Mouse (Mus musculus): ENCODE results near the gene Rnase9.
"Not testable (repeated sequence)": the region's sequence is repeated elsewhere in the genome, so short reads cannot be mapped to it uniquely, and the experiment has no call there.

Rnase9 gene

DNA sequence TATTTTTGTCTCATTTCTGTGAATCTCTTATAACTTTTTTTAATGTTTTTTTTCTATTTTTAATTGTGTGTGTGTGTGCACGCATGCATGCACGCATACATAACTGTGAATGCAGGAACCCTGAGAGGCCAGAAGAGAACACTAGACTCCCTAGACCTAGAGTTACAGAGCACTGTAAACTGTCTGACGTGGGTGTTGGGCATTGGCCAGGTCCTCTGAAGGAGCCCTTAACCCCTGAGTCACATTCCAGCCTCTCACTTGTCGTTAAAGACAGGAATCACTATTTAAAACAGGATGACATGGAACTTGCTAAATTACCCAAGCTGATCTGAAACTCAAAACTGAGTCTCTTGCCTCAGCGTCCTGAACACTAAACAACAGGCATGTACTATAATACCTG is 10.3 kb upstream of the Rnase9 start:
- intact Hi-C loops (cut with DNase I) = no loop called here

DNA sequence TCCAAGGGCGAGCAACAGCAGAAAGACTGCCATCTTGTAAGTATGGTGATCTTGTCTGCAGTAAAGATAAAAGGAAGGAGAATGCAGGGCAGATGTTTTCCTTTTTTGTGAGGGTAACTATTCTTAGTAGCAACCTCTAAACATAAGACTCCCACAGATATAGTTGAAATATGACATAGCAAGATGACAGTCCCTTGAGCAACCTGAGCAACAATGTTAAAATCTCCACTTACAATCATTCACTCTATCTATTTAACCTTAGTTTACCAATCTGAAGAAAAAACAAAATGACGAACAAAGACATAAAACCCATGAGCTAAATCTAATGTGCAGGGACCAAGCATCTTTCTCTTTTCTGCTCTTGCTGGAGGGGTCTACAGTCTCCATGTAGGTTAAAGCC is 8.4 kb upstream of the Rnase9 start, which contains the start of gene Rnase11:
TSS of gene Rnase11 (minus strand) at position 101 of the 400 bp plus-strand sequence.
- intact Hi-C loops (cut with DNase I) = no loop called here

DNA sequence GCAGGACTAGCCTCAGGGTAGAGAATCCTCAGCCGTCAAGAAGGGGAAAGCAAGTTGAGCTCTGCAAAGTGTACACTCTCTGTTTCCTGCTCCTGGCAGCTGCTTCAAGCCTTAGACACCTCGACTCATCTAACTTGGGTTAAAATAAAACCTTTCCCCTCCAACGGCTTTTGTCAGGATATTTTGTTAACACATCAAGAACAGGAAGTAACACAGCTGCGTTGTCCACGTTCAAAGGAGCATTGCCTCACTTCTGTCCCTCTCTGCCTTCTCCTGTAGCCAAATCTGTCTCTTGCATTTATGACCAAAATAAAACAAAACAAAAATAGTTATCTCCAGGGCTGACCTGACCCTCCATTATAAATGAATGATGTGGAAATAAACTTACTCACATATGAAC is 6.2 kb upstream of the Rnase9 start:
- intact Hi-C loops (cut with DNase I) = no loop called here

DNA sequence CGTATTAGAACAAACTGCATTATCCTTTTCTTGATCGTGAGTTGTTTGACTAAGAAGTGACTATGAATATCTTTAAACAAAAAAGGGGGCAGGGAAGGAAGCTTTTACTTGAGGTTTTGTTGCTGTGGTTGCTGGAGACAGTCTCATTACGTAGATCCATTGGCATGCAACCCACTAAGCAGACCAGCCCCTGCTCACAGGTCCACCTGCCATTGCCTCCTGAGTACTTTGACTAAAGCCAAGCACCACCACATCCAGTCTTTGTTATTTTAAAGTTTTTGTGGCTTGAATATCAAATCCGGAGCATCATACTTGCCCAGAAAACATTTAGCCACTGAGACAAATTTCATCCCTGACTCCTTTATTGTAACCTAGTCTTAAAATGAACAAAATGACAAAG is 5.5 kb downstream of the Rnase9 start:
- intact Hi-C loops (cut with DNase I) = no loop called here

DNA sequence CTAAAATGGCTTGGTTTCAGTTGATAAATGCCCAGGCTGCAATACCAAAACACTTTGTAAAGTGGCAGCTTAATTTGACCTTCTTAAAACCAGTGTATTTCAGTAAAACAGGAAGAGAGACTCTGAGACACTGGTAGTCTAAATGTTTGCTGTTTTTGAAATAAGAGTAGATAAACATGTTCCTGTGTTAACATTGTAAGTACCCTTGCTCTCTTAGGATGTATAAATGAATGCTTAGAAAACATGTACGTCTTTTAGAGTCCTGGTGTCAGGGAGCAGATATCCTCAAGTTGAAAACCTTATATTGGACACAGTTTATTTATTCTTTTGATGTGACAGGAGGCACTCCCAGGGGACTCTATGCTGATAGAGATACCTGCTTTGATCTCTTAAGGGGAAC is 6.5 kb downstream of the Rnase9 start:
- intact Hi-C loops (cut with DNase I) = no loop called here

DNA sequence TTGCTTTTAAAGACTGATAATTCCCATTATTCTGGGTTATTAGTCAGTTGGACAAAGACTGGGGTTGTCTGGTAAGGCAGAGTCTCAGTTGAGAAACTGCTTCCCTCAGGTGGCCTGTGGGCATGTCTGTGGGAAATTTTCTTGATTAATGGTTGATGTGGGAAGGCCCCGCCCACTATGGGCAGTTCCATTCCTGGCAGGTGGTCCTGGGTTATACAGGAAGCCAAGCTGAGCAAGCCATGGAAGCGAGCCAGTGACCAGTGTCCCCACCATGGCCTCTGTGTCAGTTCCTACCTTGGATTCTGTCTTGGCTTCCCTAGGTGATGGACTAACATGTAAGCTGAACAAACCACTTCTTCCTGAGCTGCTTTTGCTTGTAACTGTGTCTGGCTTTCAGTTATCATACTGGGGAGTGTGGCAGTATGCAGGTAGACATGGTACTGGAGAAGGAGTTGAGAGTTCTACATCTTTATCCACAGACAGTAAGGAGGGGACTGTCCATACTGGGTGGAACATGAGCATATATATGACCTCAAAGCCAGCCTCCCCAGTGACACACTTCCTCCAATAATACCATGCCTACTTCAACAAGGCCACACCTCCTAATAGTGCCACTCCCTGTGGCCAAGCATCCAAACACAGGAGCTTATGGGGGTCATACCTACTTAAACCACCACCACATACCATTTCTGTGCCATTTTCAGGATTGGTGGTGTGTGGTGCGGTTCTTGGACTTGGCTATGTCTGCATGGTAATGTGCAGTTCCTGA is 14.1 kb downstream of the Rnase9 start:
- intact Hi-C loops (cut with DNase I) = loop anchor here (5.0 kb wide), 1 partner anchor 75 kb away; no protein-coding TSS in a partner anchor

DNA sequence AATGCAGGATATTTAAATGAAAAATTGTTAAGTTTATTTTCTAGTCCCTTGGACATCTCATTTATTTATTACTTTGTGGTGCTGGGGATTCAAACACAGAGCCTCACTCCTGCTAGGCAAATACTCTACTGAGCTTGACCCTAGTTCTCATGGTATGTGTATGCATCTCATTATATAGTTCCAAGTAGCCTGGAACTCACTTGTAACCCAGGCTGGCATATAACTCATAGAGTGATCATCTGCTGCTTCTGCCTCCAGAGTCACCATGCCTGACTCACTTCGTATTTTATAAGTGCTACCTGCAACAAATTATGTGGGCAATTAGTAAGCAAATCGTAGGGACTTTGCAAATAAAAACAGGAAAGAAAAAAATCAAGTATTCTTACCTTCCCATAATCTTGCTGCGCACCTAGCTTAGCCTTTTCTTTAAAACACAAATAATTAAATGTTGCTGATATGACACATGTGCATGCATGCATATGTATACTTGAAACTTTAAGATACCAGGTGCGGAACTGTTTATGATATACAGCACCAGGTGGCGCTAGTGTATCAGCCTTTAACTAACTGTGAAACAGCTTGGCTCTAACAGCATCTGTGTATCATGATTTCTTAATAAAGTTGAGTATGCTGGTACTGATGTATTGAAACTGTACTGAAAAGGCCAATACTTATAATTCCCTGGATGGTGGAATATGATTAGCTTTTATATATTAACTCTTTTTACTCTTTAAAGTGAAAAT is 15.1 kb downstream of the Rnase9 start:
- intact Hi-C loops (cut with DNase I) = loop anchor here (1.0 to 5.0 kb wide), 2 partner anchors 37 to 76 kb away; no protein-coding TSS in a partner anchor

DNA sequence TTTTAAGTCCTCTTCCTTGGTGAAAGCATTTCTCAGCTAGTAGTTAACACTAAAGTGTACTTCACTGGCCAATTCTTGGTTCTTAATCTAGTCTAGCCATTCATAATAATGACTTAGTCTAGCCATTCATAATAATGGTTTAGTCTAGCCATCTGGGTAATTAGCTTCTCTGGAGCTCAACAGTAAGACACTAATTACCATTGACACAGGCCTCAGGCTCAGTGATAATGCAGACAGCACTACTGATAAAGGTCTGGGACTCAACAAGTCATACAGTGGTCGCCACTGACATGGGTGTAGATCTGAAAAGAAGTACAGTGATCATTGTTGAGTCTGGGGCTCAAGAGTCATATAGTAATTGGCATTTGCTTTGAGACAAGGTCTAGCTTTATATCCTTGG is 16.8 kb downstream of the Rnase9 start:
- intact Hi-C loops (cut with DNase I) = loop anchor here (5.0 kb wide), 1 partner anchor 77 kb away; no protein-coding TSS in a partner anchor

DNA sequence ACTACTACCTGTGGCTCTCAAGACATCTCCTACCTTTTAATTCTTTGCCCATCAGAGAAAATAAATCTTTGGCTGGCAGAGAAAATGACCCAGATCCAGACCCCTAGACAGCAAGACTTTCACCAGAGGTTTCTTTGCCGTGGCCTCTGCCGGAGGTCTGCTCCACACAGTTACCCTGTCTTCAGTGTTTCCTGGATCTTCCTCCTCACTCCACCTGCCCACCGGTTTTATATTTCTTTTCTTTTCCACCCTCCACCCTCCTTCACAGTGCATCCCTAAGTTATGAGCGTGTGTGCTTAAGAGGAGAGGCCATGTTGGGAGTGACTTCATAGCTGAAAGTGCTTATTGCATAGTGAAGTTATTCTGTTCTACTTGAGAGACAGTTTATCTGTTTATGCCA is 18.2 kb downstream of the Rnase9 start:
- intact Hi-C loops (cut with DNase I) = no loop called here

DNA sequence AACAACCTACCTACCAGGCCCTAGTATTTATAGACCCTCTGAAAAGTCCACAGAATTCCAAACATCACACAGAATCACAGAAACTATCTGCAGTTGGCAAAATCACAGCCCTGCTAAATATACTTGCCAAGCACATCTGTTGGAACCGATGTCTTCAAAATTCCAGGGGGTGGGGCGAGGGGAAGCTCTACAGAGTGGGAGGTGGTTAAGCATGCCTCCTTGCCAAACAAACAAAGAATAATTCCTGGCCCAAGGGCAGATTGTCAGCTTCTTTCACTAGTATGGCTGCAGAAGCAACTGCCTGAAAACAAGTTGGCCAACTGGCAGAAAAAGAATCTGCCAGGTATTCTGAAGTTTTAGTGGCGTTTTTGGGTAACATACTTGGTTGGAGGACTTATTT is 24.4 kb downstream of the Rnase9 start:
- intact Hi-C loops (cut with DNase I) = no loop called here

DNA sequence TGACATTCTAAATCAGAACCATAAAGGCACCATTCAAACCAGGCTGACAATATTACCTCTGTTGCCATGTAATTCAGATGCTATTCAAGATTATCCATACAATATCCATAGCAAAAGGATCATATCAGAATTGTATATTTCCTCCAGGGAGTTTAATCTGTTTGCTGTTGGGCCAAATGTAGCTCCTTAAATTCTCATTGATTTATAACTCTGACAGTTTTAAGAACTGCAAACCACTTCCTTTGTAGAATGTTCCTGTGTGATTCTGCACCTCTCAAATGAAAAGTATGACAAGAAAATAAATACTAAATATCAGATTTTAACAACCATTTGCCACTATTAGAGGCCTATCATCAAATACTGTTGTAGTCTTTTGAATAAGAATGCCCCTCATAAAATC is 25.9 kb downstream of the Rnase9 start:
- intact Hi-C loops (cut with DNase I) = no loop called here

DNA sequence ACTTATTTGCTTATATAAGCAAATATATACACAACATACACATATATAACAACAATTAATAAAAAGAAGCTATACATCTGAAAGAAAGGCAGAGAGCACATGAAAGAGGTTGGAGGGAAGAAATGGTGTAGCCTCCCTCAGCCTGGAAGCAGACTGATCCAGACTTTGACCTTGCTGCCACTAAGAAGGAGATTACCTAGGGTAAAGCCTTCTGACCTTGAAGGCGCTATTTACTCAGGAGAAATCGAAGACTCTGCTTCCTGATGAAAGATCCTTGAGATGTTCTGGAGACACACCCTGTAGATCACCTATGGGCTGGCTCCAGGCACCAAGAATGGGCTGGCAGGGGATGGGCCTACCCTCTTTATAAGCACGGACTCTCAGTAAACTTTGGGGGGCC is 26.9 kb downstream of the Rnase9 start:
- intact Hi-C loops (cut with DNase I) = not testable (repeated sequence)

DNA sequence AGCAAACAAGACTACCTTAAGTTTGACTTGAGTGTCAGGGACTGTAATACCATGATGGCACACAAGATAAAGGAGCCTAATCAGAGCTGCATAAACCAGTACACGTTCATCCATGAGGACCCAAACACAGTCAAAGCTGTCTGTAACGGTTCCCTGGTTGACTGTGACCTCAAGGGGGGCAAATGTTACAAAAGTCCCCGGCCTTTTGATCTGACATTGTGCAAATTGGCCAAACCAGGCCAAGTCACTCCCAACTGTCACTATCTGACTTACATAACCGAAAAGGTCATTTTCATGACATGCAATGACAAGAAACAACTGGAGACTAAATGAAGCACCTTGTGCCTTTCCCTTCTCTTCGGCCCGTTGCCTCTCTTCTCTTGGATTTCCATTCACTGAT is 32.1 kb downstream of the Rnase9 start:
- intact Hi-C loops (cut with DNase I) = no loop called here

DNA sequence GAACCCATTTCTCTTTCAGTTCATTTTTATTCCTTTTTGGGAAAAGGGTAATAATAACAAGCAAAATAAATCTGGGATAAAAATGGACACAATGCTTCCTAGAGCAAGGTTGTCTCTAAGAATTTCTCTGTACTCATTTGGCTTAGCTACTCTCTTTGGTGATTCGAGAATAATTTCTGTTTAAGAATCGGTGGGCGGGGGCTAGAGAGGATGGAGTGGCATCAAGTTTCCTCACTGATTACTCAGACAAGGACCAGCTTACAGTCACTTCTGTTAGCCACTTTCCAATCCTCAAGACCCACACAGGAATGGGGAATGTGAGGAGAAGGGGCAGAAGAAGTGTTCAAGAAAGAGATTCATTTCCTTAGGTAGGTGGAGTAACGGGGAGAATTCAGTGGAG is 32.9 kb downstream of the Rnase9 start:
- intact Hi-C loops (cut with DNase I) = no loop called here

DNA sequence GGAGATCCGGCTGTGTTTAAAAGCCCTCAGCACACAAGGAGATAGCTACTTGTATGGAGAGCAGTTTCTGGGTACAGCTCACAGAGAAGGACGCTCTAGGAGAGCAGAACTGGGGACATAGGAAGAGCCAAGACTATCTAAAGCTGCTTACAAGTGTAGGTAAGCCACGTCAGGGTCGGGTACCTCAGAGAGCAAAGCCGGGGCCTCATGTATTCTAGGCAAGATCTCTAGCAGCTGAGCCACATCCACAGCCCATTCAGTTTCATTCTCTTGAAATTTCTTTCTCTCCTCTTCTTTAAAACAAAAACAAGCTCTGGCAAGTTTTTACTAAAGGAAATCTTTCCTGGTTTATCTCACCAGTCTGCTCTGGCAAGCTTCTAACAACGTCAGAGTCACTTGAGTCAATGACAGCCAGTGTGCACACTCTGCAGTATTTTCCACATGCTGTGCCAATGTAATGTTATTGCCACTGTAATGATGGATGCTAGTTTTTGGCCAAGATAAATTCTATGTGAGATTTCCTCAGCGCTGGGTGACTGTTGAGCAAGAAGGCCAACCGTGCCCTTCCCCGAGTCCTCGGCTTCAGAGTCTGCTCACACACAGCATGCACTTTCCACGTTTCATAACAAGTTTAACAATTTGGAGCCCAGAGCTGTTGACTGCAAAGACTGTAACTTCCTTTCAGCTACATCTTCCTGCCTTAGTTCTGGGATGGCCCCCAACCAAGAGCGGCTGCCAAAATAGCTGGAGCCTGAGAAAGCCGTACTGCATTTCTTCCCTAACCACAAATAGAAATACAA is 33.6 kb downstream of the Rnase9 start:
- intact Hi-C loops (cut with DNase I) = no loop called here

DNA sequence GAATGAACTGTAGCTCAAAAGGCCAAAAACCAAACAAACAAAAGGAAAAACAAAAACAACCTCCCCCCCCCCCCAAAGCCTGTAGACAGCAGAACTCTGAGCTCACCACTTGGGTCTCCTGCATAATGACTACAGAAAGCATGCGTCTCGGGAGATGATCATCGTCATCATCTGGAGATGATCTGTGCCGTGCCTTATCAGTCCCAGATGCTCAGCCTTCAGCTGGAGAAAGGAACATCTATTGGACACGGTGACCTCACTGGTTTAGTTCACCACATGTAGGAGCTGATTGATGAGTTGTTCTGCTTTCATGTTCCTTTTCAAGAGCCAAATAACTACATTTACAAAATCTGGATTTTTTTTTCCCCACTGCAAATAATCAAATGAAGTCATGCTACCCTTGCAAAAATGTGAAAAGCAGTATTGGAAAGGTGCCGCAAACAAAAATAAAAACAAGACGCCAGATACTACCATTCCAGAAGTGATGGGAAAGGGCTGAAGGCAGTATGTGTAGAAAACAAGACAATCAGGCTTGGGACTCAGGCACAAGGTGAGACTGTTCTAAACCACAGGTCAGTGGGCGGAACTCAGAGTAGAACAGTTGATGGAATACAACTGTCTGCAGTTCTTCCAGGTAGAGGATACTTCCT is 34.4 kb downstream of the Rnase9 start, which contains the start of gene Rnase10:
TSS of gene Rnase10 (plus strand) at position 600 of the 650 bp plus-strand sequence.
- intact Hi-C loops (cut with DNase I) = no loop called here

DNA sequence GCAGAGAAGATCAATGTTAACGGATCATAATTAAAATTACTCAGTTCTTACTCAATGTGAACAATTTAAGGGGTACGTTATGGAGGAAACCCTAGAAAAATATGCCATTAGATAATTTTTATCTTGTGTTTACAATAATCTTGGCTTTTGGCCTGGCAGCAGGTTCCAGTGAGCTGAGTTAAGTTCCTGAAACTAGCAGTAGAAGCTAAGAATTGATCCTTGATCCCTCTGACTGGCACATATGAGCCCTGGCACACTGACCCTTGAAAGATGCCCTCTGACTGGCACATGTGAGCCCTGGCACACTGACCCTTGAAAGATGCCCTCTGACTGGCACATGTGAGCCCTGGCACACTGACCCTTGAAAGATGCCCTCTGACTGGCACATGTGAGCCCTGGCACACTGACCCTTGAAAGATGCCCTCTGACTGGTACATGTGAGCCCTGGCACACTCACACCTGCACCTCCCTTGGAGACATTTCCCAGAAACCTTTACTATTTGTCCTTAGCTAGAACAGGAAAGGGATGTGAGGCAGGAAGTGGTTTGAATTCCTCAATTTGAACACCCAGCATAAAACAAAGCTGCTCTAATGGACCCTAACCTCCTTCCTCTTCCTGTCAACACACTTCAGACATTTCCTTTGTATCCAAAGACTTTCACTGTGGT is 43.5 kb downstream of the Rnase9 start:
- intact Hi-C loops (cut with DNase I) = no loop called here

DNA sequence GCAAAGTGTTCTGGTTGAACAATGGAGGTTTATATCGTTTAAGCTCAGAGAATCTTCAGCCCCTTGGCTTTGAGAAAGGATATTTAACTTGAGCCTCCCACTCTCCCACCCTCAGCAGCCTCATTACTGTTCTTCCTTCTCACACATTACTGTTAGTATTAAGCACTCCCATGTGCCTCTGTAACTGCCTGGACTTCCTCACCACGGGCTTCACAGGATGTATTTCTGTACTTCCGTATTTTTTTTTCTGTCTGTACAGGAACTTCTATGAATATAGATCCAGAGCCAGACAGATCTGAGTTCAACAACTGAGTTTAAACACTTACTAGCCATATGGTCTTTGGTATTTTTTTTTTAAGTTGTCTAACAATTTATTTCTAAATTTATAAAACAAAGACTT is 44.6 kb downstream of the Rnase9 start:
- intact Hi-C loops (cut with DNase I) = no loop called here

DNA sequence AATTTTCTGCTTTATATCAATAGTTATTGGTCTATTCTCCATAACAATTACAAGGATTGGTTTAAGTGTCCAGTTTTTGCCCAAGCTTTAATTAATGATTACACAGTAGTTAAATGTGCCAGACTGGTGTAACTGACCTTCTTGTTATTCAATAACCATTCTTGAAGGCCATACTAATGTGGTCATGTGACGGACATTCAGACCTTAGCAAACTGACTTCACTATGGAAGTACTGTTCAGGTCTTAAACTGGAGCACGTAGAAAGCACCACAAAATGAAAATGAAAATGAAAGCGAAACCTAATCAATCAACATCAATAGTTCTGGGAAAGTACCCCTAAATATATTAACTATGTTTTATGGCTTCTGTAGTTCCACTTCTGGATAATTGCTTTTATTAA is 50.6 kb downstream of the Rnase9 start:
- intact Hi-C loops (cut with DNase I) = no loop called here

Data from adrenal gland (tissue).